Mouse (Mus musculus) liver, postnatal 0 days (tissue): ENCODE data around the gene Ackr2. TPM values are rescaled to one million over a fixed set of nuclear protein-coding genes. Genes with fewer than 3 reads are reported as not detected.

Experiments used
- ATAC-seq: fragments of 200-750 bp; cut with Nextera tagmentation; 2 replicates; pipeline ENCODE4 v1.8.0; 2017; ENCODE audit warnings: mild to moderate bottlenecking, moderate library complexity
- DNase-seq: peaks from one replicate; pipeline ENCODE4 v3.0.0-alpha.2; 2016
- H3K27ac ChIP-seq: fragments of 300-500 bp; sonication (generic); 2 replicates; pipeline ENCODE4 v1.5.1; 2014; ENCODE audit warnings: antibody characterized with exemption, moderate library complexity, mild to moderate bottlenecking, low read depth
- H3K27me3 ChIP-seq: fragments of 300-500 bp; sonication (generic); 2 replicates; pipeline ENCODE4 v1.6.1; 2014; ENCODE audit warnings: low read length, control low read depth, mixed read lengths; ENCODE audit not compliant: insufficient read depth
- H3K36me3 ChIP-seq: fragments of 300-500 bp; sonication (generic); replicated peaks from 2 replicates; pipeline ENCODE4 v1.6.1; 2014; ENCODE audit warnings: mild to moderate bottlenecking, control low read depth, low read length, moderate library complexity, mixed read lengths; ENCODE audit not compliant: insufficient read depth
- H3K4me1 ChIP-seq: fragments of 300-500 bp; sonication (generic); 2 replicates; pipeline ENCODE4 v1.6.1; 2014; ENCODE audit warnings: antibody characterized with exemption, mild to moderate bottlenecking, control low read depth; ENCODE audit not compliant: insufficient read depth
- H3K4me2 ChIP-seq: fragments of 300-500 bp; sonication (generic); 2 replicates; pipeline ENCODE4 v1.6.1; 2014; ENCODE audit warnings: low read depth, mild to moderate bottlenecking, low read length, moderate library complexity, mixed read lengths
- H3K4me3 ChIP-seq: fragments of 300-500 bp; sonication (generic); 2 replicates; pipeline ENCODE4 v1.5.1; 2014; ENCODE audit warnings: low read depth, low read length
- H3K9ac ChIP-seq: fragments of 300-500 bp; sonication (generic); replicated peaks from 2 replicates; pipeline ENCODE4 v1.6.1; 2014; ENCODE audit warnings: mild to moderate bottlenecking, moderate library complexity
- H3K9me3 ChIP-seq: fragments of 300-500 bp; sonication (generic); 2 replicates; pipeline ENCODE4 v1.6.1; 2016; ENCODE audit warnings: mild to moderate bottlenecking, control low read depth, low read length, mixed read lengths
- CTCF ChIP-seq: sonication (generic); IDR thresholded peaks from 2 replicates; pipeline ENCODE4 v1.5.1; 2016; ENCODE audit warnings: antibody characterized with exemption, low read depth
- EP300 ChIP-seq: IDR thresholded peaks from 2 replicates; pipeline ENCODE4 v1.6.1; 2016; ENCODE audit warnings: antibody characterized with exemption, low read depth, mild to moderate bottlenecking
- WGBS: fragments of 180-500 bp; shearing (Covaris S2); extraction: QIAGEN DNeasy Blood & Tissue Kit; methylation state at CpG from one replicate; pipeline ENCODE4 v1.1.7; 2014; ENCODE audit not compliant: insufficient replicate concordance; 5-methylcytosine and 5-hydroxymethylcytosine counted together
- polyA plus RNA-seq: library from polyadenylated mRNA; unstranded; fragments of >200 nt; fragmentation: Nextera tagmentation; extraction: Ambion mirVana; gene quantifications from 2 replicates; pipeline ENCODE4 v1.2.1, GENCODE M21; 2015

Ackr2 gene
- polyA plus RNA-seq, 1 experiment from 2014 or later, result 1.0 TPM

DNA sequence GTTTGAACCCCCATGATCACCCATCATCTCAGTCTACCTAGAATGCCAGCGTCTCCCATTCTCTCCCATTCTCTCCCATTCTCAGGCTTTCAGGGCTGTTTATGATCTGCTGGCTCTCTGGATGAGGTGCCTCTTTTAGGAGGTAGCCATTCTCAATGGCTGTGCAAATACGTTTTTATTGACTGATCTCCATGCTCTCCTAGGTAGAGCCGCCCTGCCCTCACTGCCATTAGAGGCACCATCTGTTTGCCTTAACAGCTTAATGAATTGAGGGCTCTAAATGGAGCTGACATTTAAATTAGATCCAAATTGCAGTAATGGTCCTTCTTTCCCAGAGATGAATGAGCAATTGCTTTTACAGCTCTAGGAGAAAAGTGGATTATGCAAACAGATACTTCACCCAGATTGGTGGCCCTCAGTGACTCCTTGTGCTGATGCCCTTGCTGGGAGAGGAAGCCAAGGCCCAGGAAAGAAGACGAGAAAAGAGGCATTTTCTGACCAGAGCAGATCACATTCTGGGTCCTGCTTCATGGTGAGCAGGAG lies 28.1 kb upstream of the Ackr2 start:
- Histone ChIP-seq H3K4me3 (no peak overlapping the region), H3K27me3 (no peaks in the 10 kb centered on the region), H3K4me2 (no peak overlapping the region), H3K9me3 (no peaks in the 10 kb centered on the region), H3K9ac (no peak overlapping the region), H3K27ac (no peak overlapping the region), H3K36me3 (no peaks in the 10 kb centered on the region), H3K4me1 (no peaks in the 10 kb centered on the region)
- TF ChIP-seq EP300 (no peak), CTCF (no peak)
- no peak for DNase-seq
- WGBS, result 65% methylated on average over 4 of the region's 4 CpGs
- no peak for ATAC-seq

DNA sequence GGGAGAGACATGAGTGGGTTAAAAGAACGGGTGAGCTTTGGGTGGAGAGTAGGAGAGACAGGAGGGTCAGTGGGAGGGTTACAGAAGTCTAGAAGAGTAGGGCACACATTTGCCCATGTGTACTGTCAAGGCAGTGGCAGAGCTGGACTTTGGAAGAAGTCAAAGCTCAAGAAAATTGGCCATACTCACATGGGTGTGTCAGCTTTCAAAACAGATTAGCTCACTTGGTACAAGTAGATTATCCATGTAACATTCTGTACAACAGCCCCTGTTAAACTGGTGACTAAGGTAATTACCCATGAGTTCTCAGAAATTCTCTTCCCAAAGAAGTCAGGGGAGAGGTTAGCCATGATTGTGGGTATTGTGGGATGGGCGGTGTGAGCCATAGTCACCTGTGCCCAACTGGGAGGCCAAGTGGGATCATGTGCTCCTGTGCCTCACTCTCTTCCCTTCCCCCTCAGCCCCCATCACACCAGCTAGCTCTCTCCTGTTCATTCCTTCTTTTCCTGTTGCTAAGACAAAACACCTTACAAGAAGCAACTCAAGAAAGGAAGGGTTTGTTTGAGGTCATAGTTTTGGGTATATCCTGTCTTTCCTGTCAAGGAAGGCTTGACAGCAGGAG lies 26.0 kb upstream of the Ackr2 start:
- H3K4me3 ChIP-seq, result no peak overlapping the region
- no peak for TF ChIP-seq EP300
- no peak for TF ChIP-seq CTCF
- no peak overlapping the region for H3K9ac ChIP-seq

DNA sequence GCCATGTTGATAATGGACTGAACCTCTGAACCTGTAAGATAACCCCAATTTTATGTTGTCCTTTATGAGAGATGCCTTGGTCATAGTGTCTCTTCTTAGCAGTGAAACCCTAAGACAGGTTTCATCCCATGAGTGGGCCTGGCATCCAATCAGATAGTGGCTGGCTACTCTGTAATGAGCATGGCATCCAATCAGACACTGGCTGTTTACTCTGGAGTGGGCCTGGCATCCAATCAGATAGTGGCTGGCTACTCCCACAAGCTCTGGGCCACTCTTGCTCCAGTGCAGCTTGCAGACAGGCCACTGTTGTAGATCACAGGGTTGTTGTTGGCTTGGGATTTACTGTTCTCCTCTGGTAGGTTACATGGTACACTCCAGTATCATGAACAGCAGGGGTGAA lies 24.6 kb upstream of the Ackr2 start:
- Histone ChIP-seq H3K4me3 (no peak overlapping the region), H3K27ac (no peak overlapping the region), H3K4me1 (no peaks in the 10 kb centered on the region), H3K9ac (no peak overlapping the region), H3K27me3 (no peaks in the 10 kb centered on the region), H3K9me3 (no peaks in the 10 kb centered on the region), H3K4me2 (no peak overlapping the region), H3K36me3 (no peaks in the 10 kb centered on the region)
- ATAC-seq (no peak), DNase-seq (no peak)
- no peak for TF ChIP-seq EP300
- no peak for TF ChIP-seq CTCF

More for the DNA sequence above, 26.0 kb upstream of the Ackr2 start:
- H3K4me1 ChIP-seq, result no peaks in the 10 kb centered on the region
- H3K4me2 ChIP-seq, result no peak overlapping the region
- 69% methylated on average over 2 of the region's 2 CpGs for WGBS
- no peaks in the 10 kb centered on the region for H3K9me3 ChIP-seq
- no peak for ATAC-seq
- no peaks in the 10 kb centered on the region for H3K27me3 ChIP-seq
- no peaks in the 10 kb centered on the region for H3K36me3 ChIP-seq
- no peak overlapping the region for H3K27ac ChIP-seq
- DNase-seq, result no peak

DNA sequence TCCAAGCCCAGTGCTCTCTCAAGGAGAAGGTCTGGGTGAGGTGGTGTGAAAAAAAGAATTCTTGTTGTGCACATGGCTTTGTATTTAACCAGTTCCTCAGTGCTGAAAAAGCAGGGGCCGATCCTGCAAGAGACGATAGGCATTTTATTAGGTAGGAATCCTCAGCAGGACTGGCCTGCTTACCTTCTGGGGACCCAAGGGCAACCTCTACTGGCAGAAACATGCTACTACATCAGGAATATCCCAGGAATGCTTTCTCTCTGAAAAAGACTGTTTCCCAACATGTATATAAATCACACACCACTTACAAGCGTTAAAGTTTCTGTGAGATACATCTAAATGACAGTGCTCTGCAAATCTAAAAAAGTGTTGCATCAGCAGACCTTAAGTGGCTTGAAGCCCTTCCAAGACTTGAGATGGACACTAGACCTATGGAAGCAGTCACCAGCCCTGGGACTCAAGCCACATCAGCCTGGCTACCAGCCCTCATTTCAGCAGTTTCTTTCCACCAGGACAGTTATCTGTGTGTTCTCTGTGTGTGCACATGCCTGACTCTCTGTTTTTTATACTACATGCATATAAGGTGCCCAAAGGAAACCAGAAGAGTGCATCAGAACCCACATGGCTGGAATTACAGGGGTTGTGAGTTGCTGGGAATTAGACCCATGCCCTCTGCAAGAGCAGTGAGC lies 21.0 kb upstream of the Ackr2 start:
- no peak overlapping the region for H3K27ac ChIP-seq
- H3K9ac ChIP-seq, result no peak overlapping the region
- DNase-seq (no peak), ATAC-seq (no peak; the same call in 1 of the 2 replicates)
- H3K36me3 ChIP-seq, result no peaks in the 10 kb centered on the region
- TF ChIP-seq CTCF (peak; percentile 84), EP300 (no peak)
- peaks cover 5% of the 10 kb centered on the region; the same call in 1 of the 2 replicates for H3K4me1 ChIP-seq
- H3K4me2 ChIP-seq, result no peak overlapping the region
- no peaks in the 10 kb centered on the region for H3K9me3 ChIP-seq
- WGBS, result 30% methylated on average over 3 of the region's 3 CpGs
- no peak overlapping the region for H3K4me3 ChIP-seq
- no peaks in the 10 kb centered on the region for H3K27me3 ChIP-seq

DNA sequence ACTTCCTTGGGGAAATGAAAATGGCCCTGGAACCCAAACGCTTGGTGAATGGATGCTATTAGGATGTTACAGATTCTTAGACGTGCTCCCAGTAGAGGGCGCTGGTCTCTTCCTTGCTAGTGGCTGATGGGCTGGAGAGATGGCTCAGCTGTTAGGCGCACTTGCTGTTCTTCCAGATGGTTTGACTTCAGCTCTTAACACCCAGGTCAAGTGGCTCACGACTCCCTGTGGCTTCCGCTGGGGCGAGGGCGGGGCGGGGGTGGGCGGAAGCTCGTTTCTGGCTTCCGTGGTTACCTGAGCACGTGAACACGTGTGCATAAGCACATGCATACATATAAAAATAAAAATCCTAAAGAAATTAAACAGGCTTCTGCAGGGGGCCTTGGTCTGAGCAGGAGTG lies 17.3 kb upstream of the Ackr2 start:
- no peaks in the 10 kb centered on the region for H3K9me3 ChIP-seq
- peaks cover 5% of the 10 kb centered on the region; the same call in 1 of the 2 replicates for H3K4me1 ChIP-seq
- H3K27ac ChIP-seq, result no peak overlapping the region
- DNase-seq, result peak; percentile 81
- TF ChIP-seq CTCF, result peak; percentile 83
- no peak for TF ChIP-seq EP300
- H3K36me3 ChIP-seq, result no peaks in the 10 kb centered on the region
- H3K4me2 ChIP-seq, result no peak overlapping the region
- WGBS, result 14% methylated on average over 14 of the region's 14 CpGs
- no peak overlapping the region for H3K4me3 ChIP-seq
- peak; percentile 50 for ATAC-seq
- H3K27me3 ChIP-seq, result no peaks in the 10 kb centered on the region
- no peak overlapping the region for H3K9ac ChIP-seq

DNA sequence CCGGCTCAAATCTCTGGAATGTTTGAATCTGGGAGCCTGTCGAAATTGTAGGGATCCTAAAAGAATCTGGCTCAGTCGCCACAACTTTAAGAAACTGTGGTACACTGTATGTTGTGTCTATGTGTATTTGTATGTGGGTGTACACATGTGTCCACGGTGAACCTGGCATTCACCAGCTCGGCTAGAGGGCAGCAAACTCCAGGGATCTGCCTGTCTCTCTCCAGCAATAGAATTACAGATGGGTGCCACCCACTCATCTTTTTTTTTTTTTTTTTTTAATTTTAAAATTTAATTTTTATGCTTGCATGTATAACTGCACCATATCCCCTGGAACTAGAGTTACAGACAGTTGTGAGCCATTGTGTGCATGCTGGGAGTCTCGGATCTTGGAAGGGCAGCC lies 16.9 kb upstream of the Ackr2 start:
- TF ChIP-seq CTCF, result peak; percentile 38
- no peak for TF ChIP-seq EP300
- no peaks in the 10 kb centered on the region for H3K27me3 ChIP-seq
- H3K4me3 ChIP-seq, result no peak overlapping the region
- H3K27ac ChIP-seq, result peak overlapping the region; percentile 63
- no peaks in the 10 kb centered on the region for H3K36me3 ChIP-seq
- DNase-seq, result no peak
- no peak overlapping the region for H3K9ac ChIP-seq
- no peaks in the 10 kb centered on the region for H3K9me3 ChIP-seq
- H3K4me2 ChIP-seq, result no peak overlapping the region
- WGBS, result 58% methylated on average over 6 of the region's 6 CpGs
- H3K4me1 ChIP-seq, result peaks cover 5% of the 10 kb centered on the region; the same call in 1 of the 2 replicates
- ATAC-seq, result no peak
